Mouse (Mus musculus) cerebellum, adult (tissue): ENCODE results near the gene Serhl.
"Not testable (repeated sequence)": the region's sequence is repeated elsewhere in the genome, so short reads cannot be mapped to it uniquely, and the experiment has no call there.

Experiments used
- ATAC-seq: cut with Nextera tagmentation; 2 replicates; pipeline ENCODE4 v1.9.2; 2017; ENCODE audit warnings: mild to moderate bottlenecking, moderate library complexity, mixed read lengths; ENCODE audit not compliant: insufficient number of reproducible peaks, low FRiP score, low TSS enrichment

The Serhl gene

GRCm38 (mm10) chr15:83089429-83089605 is at the start of gene Serhl:
Gene Serhl, plus strand, starts transcription at chr15:83089506.
- no peak for ATAC-seq

- no peak for ATAC-seq
Observed at GRCm38 (mm10) chr15:83040156-83040555, 49.1 kb upstream of the Serhl start.

- no peak for ATAC-seq
Observed at GRCm38 (mm10) chr15:83042655-83043361, 46.5 kb upstream of the Serhl start.

GRCm38 (mm10) chr15:83043362-83043708 is 46.0 kb upstream of the Serhl start:
- ATAC-seq = no peak

GRCm38 (mm10) chr15:83045565-83045964 is 43.7 kb upstream of the Serhl start:
- ATAC-seq = not testable (repeated sequence)

GRCm38 (mm10) chr15:83046308-83046707 is 43.0 kb upstream of the Serhl start:
- ATAC-seq = no peak

- ATAC-seq = no peak
Observed at GRCm38 (mm10) chr15:83046730-83047129, 42.6 kb upstream of the Serhl start.

- no peak for ATAC-seq
Observed at GRCm38 (mm10) chr15:83052341-83053104, 36.8 kb upstream of the Serhl start.

GRCm38 (mm10) chr15:83053261-83053660 is 36.0 kb upstream of the Serhl start:
- no peak for ATAC-seq

GRCm38 (mm10) chr15:83055569-83055968 is 33.7 kb upstream of the Serhl start:
- ATAC-seq = no peak

- ATAC-seq = 0 out of 2 replicates have a peak, but pooled peaks have one; percentile 31
Observed at GRCm38 (mm10) chr15:83056378-83057083, 32.8 kb upstream of the Serhl start.

GRCm38 (mm10) chr15:83057533-83057932 is 31.8 kb upstream of the Serhl start:
- ATAC-seq = no peak

GRCm38 (mm10) chr15:83059233-83059660 is 30.1 kb upstream of the Serhl start:
- no peak for ATAC-seq

GRCm38 (mm10) chr15:83061689-83062088 is 27.6 kb upstream of the Serhl start:
- ATAC-seq = no peak

GRCm38 (mm10) chr15:83062582-83062981 is 26.7 kb upstream of the Serhl start:
- not testable (repeated sequence) for ATAC-seq

- no peak for ATAC-seq
Observed at GRCm38 (mm10) chr15:83065543-83065942, 23.8 kb upstream of the Serhl start.

GRCm38 (mm10) chr15:83068270-83068669 is 21.0 kb upstream of the Serhl start:
- ATAC-seq = no peak

GRCm38 (mm10) chr15:83070942-83071341 is 18.4 kb upstream of the Serhl start:
- ATAC-seq = no peak

- no peak for ATAC-seq
Observed at GRCm38 (mm10) chr15:83071752-83072151, 17.6 kb upstream of the Serhl start.

- ATAC-seq = no peak
Observed at GRCm38 (mm10) chr15:83074179-83074578, 15.1 kb upstream of the Serhl start.
